Mouse (Mus musculus): ENCODE data around the gene Sipa1l1. TPM values are rescaled to one million over a fixed set of nuclear protein-coding genes. Genes with fewer than 3 reads are reported as not detected.

Sipa1l1 gene
- polyA plus RNA-seq, 1 experiment, result 17.2 TPM

GRCm38 (mm10) chr12:82237095-82237494 lies 68.0 kb downstream of the Sipa1l1 start:
- TF ChIP-seq CTCF (IDR thresholded peaks at IDR 0.05; ENCODE audit: low read depth, low read length) (no peak), POLR2A (IDR thresholded peaks at IDR 0.05; ENCODE audit: borderline replicate concordance, low read depth, low read length) (no peak)
- Histone ChIP-seq H3K4me3 (ENCODE audit: insufficient read depth, low read length) (no peak overlapping the region), H3K4me1 (ENCODE audit: control insufficient read depth, insufficient read depth, low read length) (peaks cover 8% of the 10 kb centered on the region), H3K27ac (ENCODE audit: insufficient read depth, low read depth, low read length) (no peak overlapping the region)

GRCm38 (mm10) chr12:82237946-82238345 lies 68.8 kb downstream of the Sipa1l1 start:
- Histone ChIP-seq H3K4me1 (ENCODE audit: control insufficient read depth, insufficient read depth, low read length) (peaks cover 8% of the 10 kb centered on the region), H3K27ac (ENCODE audit: insufficient read depth, low read depth, low read length) (no peak overlapping the region), H3K4me3 (ENCODE audit: insufficient read depth, low read length) (no peak overlapping the region)
- TF ChIP-seq POLR2A (IDR thresholded peaks at IDR 0.05; ENCODE audit: borderline replicate concordance, low read depth, low read length) (no peak), CTCF (IDR thresholded peaks at IDR 0.05; ENCODE audit: low read depth, low read length) (no peak)

GRCm38 (mm10) chr12:82240674-82241073 lies 71.6 kb downstream of the Sipa1l1 start:
- TF ChIP-seq CTCF (IDR thresholded peaks at IDR 0.05; ENCODE audit: low read depth, low read length), result no peak
- no peak for TF ChIP-seq POLR2A (IDR thresholded peaks at IDR 0.05; ENCODE audit: borderline replicate concordance, low read depth, low read length)
- Histone ChIP-seq H3K27ac (ENCODE audit: insufficient read depth, low read depth, low read length) (no peak overlapping the region), H3K4me3 (ENCODE audit: insufficient read depth, low read length) (no peak overlapping the region), H3K4me1 (ENCODE audit: control insufficient read depth, insufficient read depth, low read length) (peaks cover 12% of the 10 kb centered on the region)

- no peak overlapping the region for H3K4me3 ChIP-seq (ENCODE audit: insufficient read depth, low read length)
- TF ChIP-seq CTCF (IDR thresholded peaks at IDR 0.05; ENCODE audit: low read depth, low read length) (no peak), POLR2A (IDR thresholded peaks at IDR 0.05; ENCODE audit: borderline replicate concordance, low read depth, low read length) (no peak)
- no peak overlapping the region for H3K27ac ChIP-seq (ENCODE audit: insufficient read depth, low read depth, low read length)
- H3K4me1 ChIP-seq (ENCODE audit: control insufficient read depth, insufficient read depth, low read length), result peaks cover 17% of the 10 kb centered on the region
Measured at GRCm38 (mm10) chr12:82245219-82245618, 76.1 kb downstream of the Sipa1l1 start.

GRCm38 (mm10) chr12:82246422-82246821 lies 77.3 kb downstream of the Sipa1l1 start:
- Histone ChIP-seq H3K27ac (ENCODE audit: insufficient read depth, low read depth, low read length) (no peak overlapping the region), H3K4me3 (ENCODE audit: insufficient read depth, low read length) (no peak overlapping the region), H3K4me1 (ENCODE audit: control insufficient read depth, insufficient read depth, low read length) (peaks cover 14% of the 10 kb centered on the region)
- no peak for TF ChIP-seq CTCF (IDR thresholded peaks at IDR 0.05; ENCODE audit: low read depth, low read length)
- TF ChIP-seq POLR2A (IDR thresholded peaks at IDR 0.05; ENCODE audit: borderline replicate concordance, low read depth, low read length), result no peak

GRCm38 (mm10) chr12:82247371-82248258 lies 78.5 kb downstream of the Sipa1l1 start:
- no peak overlapping the region for H3K4me3 ChIP-seq (ENCODE audit: insufficient read depth, low read length)
- peaks cover 14% of the 10 kb centered on the region for H3K4me1 ChIP-seq (ENCODE audit: control insufficient read depth, insufficient read depth, low read length)
- no peak for TF ChIP-seq POLR2A (IDR thresholded peaks at IDR 0.05; ENCODE audit: borderline replicate concordance, low read depth, low read length)
- TF ChIP-seq CTCF (IDR thresholded peaks at IDR 0.05; ENCODE audit: low read depth, low read length), result no peak
- H3K27ac ChIP-seq (ENCODE audit: insufficient read depth, low read depth, low read length), result no peak overlapping the region

GRCm38 (mm10) chr12:82248501-82248900 lies 79.4 kb downstream of the Sipa1l1 start:
- no peak overlapping the region for H3K4me3 ChIP-seq (ENCODE audit: insufficient read depth, low read length)
- H3K4me1 ChIP-seq (ENCODE audit: control insufficient read depth, insufficient read depth, low read length), result peaks cover 14% of the 10 kb centered on the region
- no peak for TF ChIP-seq POLR2A (IDR thresholded peaks at IDR 0.05; ENCODE audit: borderline replicate concordance, low read depth, low read length)
- no peak for TF ChIP-seq CTCF (IDR thresholded peaks at IDR 0.05; ENCODE audit: low read depth, low read length)
- no peak overlapping the region for H3K27ac ChIP-seq (ENCODE audit: insufficient read depth, low read depth, low read length)

- H3K4me1 ChIP-seq (ENCODE audit: control insufficient read depth, insufficient read depth, low read length), result peaks cover 8% of the 10 kb centered on the region
- TF ChIP-seq POLR2A (IDR thresholded peaks at IDR 0.05; ENCODE audit: borderline replicate concordance, low read depth, low read length), result no peak
- no peak overlapping the region for H3K4me3 ChIP-seq (ENCODE audit: insufficient read depth, low read length)
- no peak overlapping the region for H3K27ac ChIP-seq (ENCODE audit: insufficient read depth, low read depth, low read length)
Measured at GRCm38 (mm10) chr12:82251328-82251727, 82.2 kb downstream of the Sipa1l1 start.

GRCm38 (mm10) chr12:82254076-82254475 lies 85.0 kb downstream of the Sipa1l1 start:
- Histone ChIP-seq H3K4me1 (ENCODE audit: control insufficient read depth, insufficient read depth, low read length) (peaks cover 13% of the 10 kb centered on the region), H3K27ac (ENCODE audit: insufficient read depth, low read depth, low read length) (no peak overlapping the region), H3K4me3 (ENCODE audit: insufficient read depth, low read length) (no peak overlapping the region)
- no peak for TF ChIP-seq CTCF (IDR thresholded peaks at IDR 0.05; ENCODE audit: low read depth, low read length)
- TF ChIP-seq POLR2A (IDR thresholded peaks at IDR 0.05; ENCODE audit: borderline replicate concordance, low read depth, low read length), result no peak

- H3K4me1 ChIP-seq (ENCODE audit: control insufficient read depth, insufficient read depth, low read length), result peaks cover 13% of the 10 kb centered on the region
- H3K27ac ChIP-seq (ENCODE audit: insufficient read depth, low read depth, low read length), result no peak overlapping the region
- TF ChIP-seq CTCF (IDR thresholded peaks at IDR 0.05; ENCODE audit: low read depth, low read length), result no peak
Measured at GRCm38 (mm10) chr12:82256012-82256411, 86.9 kb downstream of the Sipa1l1 start.

More at GRCm38 (mm10) chr12:82256012-82256411, 86.9 kb downstream of the Sipa1l1 start:
- H3K4me3 ChIP-seq (ENCODE audit: insufficient read depth, low read length), result no peak overlapping the region

All from bone marrow macrophage, adult 2 months (primary cell).